Mouse (Mus musculus): ENCODE data around the gene Bsg. TPM values are rescaled to one million over a fixed set of nuclear protein-coding genes. Genes with fewer than 3 reads are reported as not detected.

The Bsg gene
- polyA plus RNA-seq, 1 experiment from 2014 or later, result 871 TPM

DNA sequence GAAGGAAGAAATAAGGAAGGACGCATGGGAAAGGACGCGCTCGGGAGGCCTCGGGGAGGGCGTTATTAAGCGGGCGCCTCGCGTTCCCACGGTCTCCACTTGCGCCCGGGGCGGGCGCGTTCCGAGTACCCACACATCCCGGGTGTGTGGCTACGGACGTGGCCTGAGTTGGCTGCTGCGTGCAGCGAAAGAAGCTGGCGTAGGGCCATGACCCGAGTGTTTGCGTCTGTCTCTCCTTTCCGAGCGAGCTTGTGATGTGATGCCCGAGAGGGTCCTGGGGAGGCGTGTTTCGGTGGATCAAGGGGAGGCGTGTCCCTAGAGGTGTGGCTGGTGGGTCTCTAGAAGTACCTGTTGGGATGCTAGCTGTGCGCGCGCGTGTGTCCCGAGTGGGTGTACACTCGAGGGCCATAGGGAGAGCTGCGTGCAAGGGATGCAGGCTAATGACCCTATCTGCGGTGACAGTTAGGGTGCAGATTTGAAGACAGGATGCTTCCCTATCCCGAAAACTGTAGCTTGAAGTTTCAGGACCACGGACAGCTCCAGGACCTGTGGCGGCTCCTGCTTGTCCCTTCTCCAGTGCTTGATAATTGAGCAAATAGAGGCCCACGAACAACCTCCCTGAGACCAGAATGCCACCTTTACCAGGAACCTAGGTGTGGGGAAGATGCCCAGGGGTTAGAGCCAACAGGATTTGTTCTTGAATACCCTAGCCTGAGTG lies 13.5 kb downstream of the Bsg start:
- TF ChIP-seq CTCF (IDR thresholded peaks at IDR 0.05; ENCODE audit: low read depth), result no peak
- H3K27ac ChIP-seq (ENCODE audit: low read depth), result no peak overlapping the region
- ATAC-seq (ENCODE audit: insufficient read depth) (no peak), DNase-seq (peak; percentile 94)
- H3K4me1 ChIP-seq (ENCODE audit: insufficient read depth), result 0 out of 2 replicates have a peak, but pooled peaks cover 4% of the 10 kb centered on the region
- WGBS, result 3% methylated on average over 43 of the region's 43 CpGs
- no peaks in the 10 kb centered on the region for H3K36me3 ChIP-seq (ENCODE audit: insufficient read depth)
- H3K9me3 ChIP-seq (ENCODE audit: low read depth, low read length), result no peaks in the 10 kb centered on the region
- H3K4me3 ChIP-seq (ENCODE audit: low read depth, low read length), result peak overlapping the region; percentile 55
- H3K9ac ChIP-seq, result no peak overlapping the region
- H3K4me2 ChIP-seq, result peak overlapping the region; percentile 96
- H3K27me3 ChIP-seq (ENCODE audit: insufficient read depth, low read length), result peaks cover 41% of the 10 kb centered on the region

GRCm38 (mm10) chr10:79721089-79721488 lies 16.8 kb downstream of the Bsg start:
- no peaks in the 10 kb centered on the region for H3K36me3 ChIP-seq (ENCODE audit: insufficient read depth)
- no peak overlapping the region for H3K4me2 ChIP-seq
- no peaks in the 10 kb centered on the region for H3K9me3 ChIP-seq (ENCODE audit: low read depth, low read length)
- no peak overlapping the region for H3K27ac ChIP-seq (ENCODE audit: low read depth)
- DNase-seq (no peak), ATAC-seq (ENCODE audit: insufficient read depth) (no peak)
- 0 out of 2 replicates have a peak, but pooled peaks cover 4% of the 10 kb centered on the region for H3K4me1 ChIP-seq (ENCODE audit: insufficient read depth)
- WGBS, result 57% methylated on average over 5 of the region's 5 CpGs
- TF ChIP-seq CTCF (IDR thresholded peaks at IDR 0.05; ENCODE audit: low read depth), result no peak
- no peak overlapping the region for H3K4me3 ChIP-seq (ENCODE audit: low read depth, low read length)
- no peak overlapping the region for H3K9ac ChIP-seq
- H3K27me3 ChIP-seq (ENCODE audit: insufficient read depth, low read length), result peaks cover 29% of the 10 kb centered on the region

DNA sequence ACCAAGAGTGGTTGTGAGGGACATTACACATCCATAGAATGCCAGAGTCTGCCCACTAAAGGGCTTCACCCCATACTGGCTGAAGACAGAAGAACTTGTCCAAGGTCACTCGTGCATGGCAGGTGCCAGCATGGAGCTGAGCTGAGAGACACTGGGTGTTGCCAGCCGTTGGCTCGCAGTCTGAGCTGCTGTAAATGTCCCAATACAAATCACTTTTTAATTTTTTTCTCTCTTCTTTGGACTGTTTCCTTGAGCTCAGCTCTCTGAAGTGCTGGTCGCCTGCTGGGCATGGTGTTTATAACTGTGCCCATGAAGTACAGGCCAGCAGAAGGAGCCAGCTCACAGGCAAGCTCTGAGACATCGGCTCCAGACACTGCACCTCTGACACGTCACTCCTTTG lies 18.8 kb downstream of the Bsg start:
- ATAC-seq (ENCODE audit: insufficient read depth) (no peak), DNase-seq (no peak)
- no peaks in the 10 kb centered on the region for H3K36me3 ChIP-seq (ENCODE audit: insufficient read depth)
- no peaks in the 10 kb centered on the region for H3K9me3 ChIP-seq (ENCODE audit: low read depth, low read length)
- TF ChIP-seq CTCF (IDR thresholded peaks at IDR 0.05; ENCODE audit: low read depth), result no peak
- H3K27ac ChIP-seq (ENCODE audit: low read depth), result no peak overlapping the region
- 62% methylated on average over 6 of the region's 6 CpGs for WGBS
- H3K4me1 ChIP-seq (ENCODE audit: insufficient read depth), result no peaks in the 10 kb centered on the region
- no peak overlapping the region for H3K9ac ChIP-seq
- no peak overlapping the region for H3K4me2 ChIP-seq
- no peak overlapping the region for H3K4me3 ChIP-seq (ENCODE audit: low read depth, low read length)
- H3K27me3 ChIP-seq (ENCODE audit: insufficient read depth, low read length), result peaks cover 10% of the 10 kb centered on the region

DNA sequence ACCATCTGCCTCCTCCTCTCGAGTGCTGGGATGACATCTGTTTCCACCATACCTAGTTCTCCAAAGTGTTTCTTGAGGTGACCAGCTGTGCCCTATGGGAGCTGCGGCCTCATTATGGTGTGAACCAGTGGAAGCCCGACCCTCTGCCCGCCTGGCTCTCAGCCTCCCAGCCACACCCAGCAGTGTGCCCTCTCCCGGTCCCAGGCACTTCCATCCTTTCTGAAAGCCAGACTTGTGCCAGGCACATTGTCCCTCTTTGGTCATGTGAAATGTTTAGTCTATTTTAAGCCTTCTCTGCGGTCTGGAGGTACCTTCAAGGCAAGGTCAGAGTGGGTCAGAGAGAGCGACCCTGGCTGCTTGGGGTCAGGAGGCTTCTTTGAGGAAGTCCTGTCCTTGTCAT lies 19.4 kb downstream of the Bsg start:
- Histone ChIP-seq H3K4me3 (ENCODE audit: low read depth, low read length) (no peak overlapping the region), H3K9me3 (ENCODE audit: low read depth, low read length) (no peaks in the 10 kb centered on the region), H3K27me3 (ENCODE audit: insufficient read depth, low read length) (peaks cover 4% of the 10 kb centered on the region; the same call in 1 of the 2 replicates), H3K36me3 (ENCODE audit: insufficient read depth) (no peaks in the 10 kb centered on the region), H3K4me2 (no peak overlapping the region), H3K9ac (no peak overlapping the region), H3K4me1 (ENCODE audit: insufficient read depth) (no peaks in the 10 kb centered on the region), H3K27ac (ENCODE audit: low read depth) (no peak overlapping the region)
- TF ChIP-seq CTCF (IDR thresholded peaks at IDR 0.05; ENCODE audit: low read depth), result no peak
- ATAC-seq (ENCODE audit: insufficient read depth) (no peak), DNase-seq (no peak)
- WGBS, result 67% methylated on average over 7 of the region's 7 CpGs

GRCm38 (mm10) chr10:79726090-79726489 lies 21.8 kb downstream of the Bsg start:
- Histone ChIP-seq H3K27ac (ENCODE audit: low read depth) (no peak overlapping the region), H3K36me3 (ENCODE audit: insufficient read depth) (no peaks in the 10 kb centered on the region), H3K9me3 (ENCODE audit: low read depth, low read length) (no peaks in the 10 kb centered on the region), H3K4me3 (ENCODE audit: low read depth, low read length) (no peak overlapping the region), H3K4me2 (no peak overlapping the region), H3K4me1 (ENCODE audit: insufficient read depth) (no peaks in the 10 kb centered on the region), H3K9ac (no peak overlapping the region), H3K27me3 (ENCODE audit: insufficient read depth, low read length) (no peaks in the 10 kb centered on the region)
- DNase-seq (peak; percentile 40), ATAC-seq (ENCODE audit: insufficient read depth) (no peak)
- TF ChIP-seq CTCF (IDR thresholded peaks at IDR 0.05; ENCODE audit: low read depth), result peak; percentile 69
- WGBS, result 39% methylated on average over 11 of the region's 11 CpGs

DNA sequence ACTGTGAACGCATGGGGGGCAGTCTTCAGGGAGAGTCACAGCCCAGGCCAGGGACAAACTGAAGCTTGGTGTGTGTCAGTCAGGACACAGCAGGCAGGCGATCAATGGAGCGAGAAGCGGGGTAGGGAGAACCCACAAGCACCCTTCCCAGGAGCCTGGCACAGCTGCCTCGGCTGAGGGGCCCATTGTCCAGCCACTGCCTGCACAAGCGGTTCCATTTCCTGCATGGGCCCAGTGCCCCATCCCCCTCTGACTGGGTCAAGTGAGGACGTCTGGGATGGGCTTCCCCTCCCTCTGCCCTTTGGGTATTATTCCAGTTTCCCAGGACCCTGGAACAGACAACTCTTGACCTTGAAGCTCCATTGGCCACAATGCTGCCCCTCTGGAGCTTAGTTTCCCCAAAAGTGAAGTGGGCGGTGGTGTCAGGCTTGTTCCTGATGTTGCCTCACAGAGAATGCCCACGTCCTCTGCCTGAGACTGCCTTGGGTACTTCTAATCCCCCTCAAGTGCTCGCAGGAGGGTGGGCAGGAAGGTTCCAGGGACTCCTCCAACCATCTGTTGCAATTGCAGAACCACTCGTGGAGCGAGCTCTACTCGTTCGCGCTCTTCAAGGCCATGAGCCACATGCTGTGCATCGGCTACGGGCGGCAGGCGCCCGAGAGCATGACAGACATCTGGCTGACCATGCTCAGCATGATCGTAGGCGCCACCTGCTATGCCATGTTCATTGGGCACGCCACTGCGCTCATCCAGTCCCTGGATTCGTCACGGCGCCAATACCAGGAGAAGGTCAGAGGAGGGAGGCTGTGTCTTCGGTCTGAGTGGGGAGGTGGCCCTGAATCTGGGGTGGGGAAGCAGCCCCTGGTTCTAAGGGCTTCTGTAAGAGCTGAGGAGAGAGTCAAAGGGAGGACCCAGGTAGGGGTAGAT lies 24.3 kb downstream of the Bsg start:
- H3K9ac ChIP-seq, result no peak overlapping the region
- H3K4me3 ChIP-seq (ENCODE audit: low read depth, low read length), result no peak overlapping the region
- no peaks in the 10 kb centered on the region for H3K36me3 ChIP-seq (ENCODE audit: insufficient read depth)
- no peak overlapping the region for H3K27ac ChIP-seq (ENCODE audit: low read depth)
- WGBS, result 68% methylated on average over 28 of the region's 28 CpGs
- ATAC-seq (ENCODE audit: insufficient read depth) (no peak), DNase-seq (no peak)
- H3K4me2 ChIP-seq, result no peak overlapping the region
- H3K4me1 ChIP-seq (ENCODE audit: insufficient read depth), result no peaks in the 10 kb centered on the region
- no peak for TF ChIP-seq CTCF (IDR thresholded peaks at IDR 0.05; ENCODE audit: low read depth)
- H3K27me3 ChIP-seq (ENCODE audit: insufficient read depth, low read length), result no peaks in the 10 kb centered on the region
- no peaks in the 10 kb centered on the region for H3K9me3 ChIP-seq (ENCODE audit: low read depth, low read length)
